Mouse (Mus musculus): ENCODE measurements around the gene Creb3l4. TPM values are rescaled to one million over a fixed set of nuclear protein-coding genes. Genes with fewer than 3 reads are reported as not detected.

The Creb3l4 gene
- polyA plus RNA-seq, 1 experiment from 2014 or later, result 2.2 TPM

DNA sequence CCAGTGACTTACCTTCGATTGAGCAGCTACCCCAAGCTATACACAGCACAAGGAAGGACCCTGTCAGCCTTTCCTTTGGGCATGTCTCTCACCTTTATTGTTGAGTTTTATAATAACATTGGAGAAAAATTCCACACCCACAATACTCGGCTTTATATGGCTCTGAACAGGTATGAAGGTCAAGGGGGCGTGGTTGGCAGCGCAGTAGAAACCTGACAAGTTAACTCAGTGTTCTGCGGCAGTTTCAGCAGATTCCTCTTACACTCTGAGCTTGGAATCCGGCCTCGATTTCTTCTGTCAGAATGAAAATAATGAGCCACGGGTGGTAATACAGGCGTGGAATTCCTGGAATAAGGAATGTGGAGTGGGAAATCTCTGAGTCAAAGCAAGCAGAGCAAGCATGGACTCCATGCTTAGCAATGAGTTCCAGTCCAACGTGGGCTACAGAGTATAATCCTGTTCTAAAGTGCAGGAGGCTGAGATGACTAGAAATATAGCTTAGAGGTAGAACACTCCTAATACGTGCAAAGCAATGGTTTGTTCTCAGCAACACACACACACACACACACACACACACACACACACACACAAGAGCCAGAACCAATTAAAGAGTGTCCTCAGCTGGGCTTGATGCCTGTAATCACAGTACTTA, 52.3 kb downstream of the Creb3l4 start:
- H3K4me1 ChIP-seq (ENCODE audit: control insufficient read depth, insufficient read depth, low read length), result no peaks in the 10 kb centered on the region
- no peak overlapping the region for H3K4me3 ChIP-seq (ENCODE audit: low read length)
- H3K36me3 ChIP-seq (ENCODE audit: control insufficient read depth, insufficient read depth), result no peaks in the 10 kb centered on the region
- no peak overlapping the region for H3K9ac ChIP-seq (ENCODE audit: low read length)
- no peak overlapping the region for H3K4me2 ChIP-seq (ENCODE audit: low read depth, low read length)
- ATAC-seq (replicated peaks; ENCODE audit: extremely low read depth, insufficient read depth, low FRiP score), result no peak
- H3K9me3 ChIP-seq (replicated peaks; ENCODE audit: control insufficient read depth, low read length), result no peaks in the 10 kb centered on the region
- H3K27me3 ChIP-seq (ENCODE audit: control insufficient read depth, insufficient read depth, low read length), result no peaks in the 10 kb centered on the region
- no peak overlapping the region for H3K27ac ChIP-seq (ENCODE audit: low read length)
- WGBS, result 71% methylated on average over 11 of the region's 11 CpGs

Small RNAs within 50 kb of the gene (microRNA-seq; reads per million reads assigned to microRNA genes)
- gene Mir7012, result not detected

Other genes starting within 250 kb of the Creb3l4 start
- 82.6 and 89.5 TPM in 2 replicates for gene Hax1, start 244.7 kb downstream of the Creb3l4 start, polyA plus RNA-seq (2015; fragmentation: Nextera tagmentation; extraction: Ambion mirVana)
- 147 and 151 TPM in 2 replicates for gene 4933434E20Rik, start 191.9 kb downstream of the Creb3l4 start, polyA plus RNA-seq (2015; fragmentation: Nextera tagmentation; extraction: Ambion mirVana)
- gene Ubap2l, start 190.9 kb downstream of the Creb3l4 start, polyA plus RNA-seq (2015; fragmentation: Nextera tagmentation; extraction: Ambion mirVana), result 111 and 146 TPM in 2 replicates
- 267 and 298 TPM in 2 replicates for gene Tpm3, start 170.9 kb downstream of the Creb3l4 start, polyA plus RNA-seq (2015; fragmentation: Nextera tagmentation; extraction: Ambion mirVana)
- gene Nup210l, start 139.4 kb downstream of the Creb3l4 start, polyA plus RNA-seq (2015; fragmentation: Nextera tagmentation; extraction: Ambion mirVana), result 0.25 and 0.32 TPM in 2 replicates
- 468 and 790 TPM in 2 replicates for gene Rps27, start 29.9 kb downstream of the Creb3l4 start, polyA plus RNA-seq (2015; fragmentation: Nextera tagmentation; extraction: Ambion mirVana)
- gene Rab13, start 29.8 kb downstream of the Creb3l4 start, polyA plus RNA-seq (2015; fragmentation: Nextera tagmentation; extraction: Ambion mirVana), result 21.1 and 22.5 TPM in 2 replicates
- gene Jtb, start 11.9 kb downstream of the Creb3l4 start, polyA plus RNA-seq (2015; fragmentation: Nextera tagmentation; extraction: Ambion mirVana), result 84.2 and 89.6 TPM in 2 replicates
- gene Slc39a1, start 4.7 kb upstream of the Creb3l4 start, polyA plus RNA-seq (2015; fragmentation: Nextera tagmentation; extraction: Ambion mirVana), result 61.5 and 86.3 TPM in 2 replicates
- 12.2 and 13.9 TPM in 2 replicates for gene Crtc2, start 10.7 kb upstream of the Creb3l4 start, polyA plus RNA-seq (2015; fragmentation: Nextera tagmentation; extraction: Ambion mirVana)
- 7.1 and 7.4 TPM in 2 replicates for gene Dennd4b, start 21.7 kb upstream of the Creb3l4 start, polyA plus RNA-seq (2015; fragmentation: Nextera tagmentation; extraction: Ambion mirVana)
- 8.4 and 8.7 TPM in 2 replicates for gene Gatad2b, start 49.7 kb upstream of the Creb3l4 start, polyA plus RNA-seq (2015; fragmentation: Nextera tagmentation; extraction: Ambion mirVana)
- gene Slc27a3, start 146.4 kb upstream of the Creb3l4 start, polyA plus RNA-seq (2015; fragmentation: Nextera tagmentation; extraction: Ambion mirVana), result 5.6 and 6.7 TPM in 2 replicates
- 18.4 and 19.8 TPM in 2 replicates for gene Ints3, start 190.1 kb upstream of the Creb3l4 start, polyA plus RNA-seq (2015; fragmentation: Nextera tagmentation; extraction: Ambion mirVana)
- gene Npr1, start 222.4 kb upstream of the Creb3l4 start, polyA plus RNA-seq (2015; fragmentation: Nextera tagmentation; extraction: Ambion mirVana), result 11.3 and 13.0 TPM in 2 replicates
- gene Ilf2, start 232.6 kb upstream of the Creb3l4 start, polyA plus RNA-seq (2015; fragmentation: Nextera tagmentation; extraction: Ambion mirVana), result 103 and 104 TPM in 2 replicates
- 76.1 and 88.9 TPM in 2 replicates for gene Snapin, start 247.5 kb upstream of the Creb3l4 start, polyA plus RNA-seq (2015; fragmentation: Nextera tagmentation; extraction: Ambion mirVana)

Data from heart, embryonic 16.5 days (tissue).